Mouse (Mus musculus) limb, embryonic 15.5 days (tissue): ENCODE results near the gene Usp2. TPM values are rescaled to one million over a fixed set of nuclear protein-coding genes. Genes with fewer than 3 reads are reported as not detected.

Experiments
- ATAC-seq: fragments of 200-750 bp; cut with Nextera tagmentation; 2 replicates; pipeline ENCODE4 v1.8.0; 2017; ENCODE audit warnings: low read depth, moderate TSS enrichment; ENCODE audit not compliant: insufficient number of reproducible peaks, low FRiP score, low TSS enrichment
- H3K27ac ChIP-seq: fragments of 300-500 bp; sonication (generic); 2 replicates; pipeline ENCODE4 v1.5.1; 2015; ENCODE audit warnings: moderate library complexity, mild to moderate bottlenecking, inconsistent platforms
- H3K27me3 ChIP-seq: fragments of 300-500 bp; sonication (generic); 2 replicates; pipeline ENCODE4 v1.6.1; 2015; ENCODE audit warnings: inconsistent platforms
- H3K36me3 ChIP-seq: fragments of 300-500 bp; sonication (generic); 2 replicates; pipeline ENCODE4 v1.6.1; 2015; ENCODE audit warnings: inconsistent platforms
- H3K4me1 ChIP-seq: fragments of 300-500 bp; sonication (generic); 2 replicates; pipeline ENCODE4 v1.6.1; 2015; ENCODE audit warnings: inconsistent platforms
- H3K4me2 ChIP-seq: fragments of 300-500 bp; sonication (generic); 2 replicates; pipeline ENCODE4 v1.6.1; 2015; ENCODE audit warnings: mild to moderate bottlenecking, inconsistent platforms
- H3K4me3 ChIP-seq: fragments of 300-500 bp; sonication (generic); 2 replicates; pipeline ENCODE4 v1.5.1; 2015; ENCODE audit warnings: mild to moderate bottlenecking, inconsistent platforms
- H3K9ac ChIP-seq: fragments of 300-500 bp; sonication (generic); 2 replicates; pipeline ENCODE4 v1.6.1; 2015; ENCODE audit warnings: inconsistent platforms
- H3K9me3 ChIP-seq: fragments of 300-500 bp; sonication (generic); 2 replicates; pipeline ENCODE4 v1.6.1; 2016; ENCODE audit warnings: inconsistent platforms
- WGBS: fragments of 180-500 bp; shearing (Covaris S2); methylation state at CpG from one replicate; pipeline ENCODE4 v1.1.7; 2015; 5-methylcytosine and 5-hydroxymethylcytosine counted together
- polyA plus RNA-seq: library from polyadenylated mRNA; unstranded; fragments of >200 nt; fragmentation: Nextera tagmentation; extraction: Ambion mirVana; gene quantifications from 2 replicates; pipeline ENCODE4 v1.2.1, GENCODE M21; 2015

Usp2 gene
- 22.5 and 41.2 TPM in 2 replicates for polyA plus RNA-seq

- WGBS: under 1% methylated on average over 38 of the region's 38 CpGs
- Histone ChIP-seq H3K4me1 (peaks cover 29% of the 10 kb centered on the region), H3K9me3 (no peaks in the 10 kb centered on the region), H3K27me3 (peaks cover 7% of the 10 kb centered on the region; the same call in 1 of the 2 replicates), H3K4me2 (peak within 1 kb of the TSS; percentile 94), H3K36me3 (no peaks in the 10 kb centered on the region), H3K4me3 (peak within 1 kb of the TSS; percentile 57), H3K9ac (peak within 1 kb of the TSS; percentile 55), H3K27ac (peak within 1 kb of the TSS; percentile 11; the same call in 1 of the 2 replicates)
- peak; percentile 92 for ATAC-seq
These were observed at the start of gene Usp2 for GRCm38 (mm10) chr9:44066785-44067225. TSS of gene Usp2 (plus strand) at chr9:44067021.

GRCm38 (mm10) chr9:44017846-44018245, 49.0 kb upstream of the Usp2 start:
- Histone ChIP-seq H3K27ac (no peak overlapping the region), H3K9ac (no peak overlapping the region), H3K27me3 (no peaks in the 10 kb centered on the region), H3K36me3 (no peaks in the 10 kb centered on the region), H3K4me1 (no peaks in the 10 kb centered on the region; the same call in 1 of the 2 replicates), H3K4me2 (no peak overlapping the region), H3K9me3 (no peaks in the 10 kb centered on the region), H3K4me3 (no peak overlapping the region)
- no peak for ATAC-seq
- 69% methylated on average over 5 of the region's 5 CpGs for whole genome bisulfite sequencing

- WGBS: 78% methylated on average over 7 of the region's 7 CpGs
These were observed 46.8 kb upstream of the Usp2 start for GRCm38 (mm10) chr9:44020001-44020400.

GRCm38 (mm10) chr9:44022100-44022847, 44.5 kb upstream of the Usp2 start:
- Histone ChIP-seq H3K4me2 (no peak overlapping the region), H3K27ac (no peak overlapping the region), H3K4me1 (no peaks in the 10 kb centered on the region), H3K9ac (no peak overlapping the region), H3K9me3 (no peaks in the 10 kb centered on the region), H3K27me3 (no peaks in the 10 kb centered on the region), H3K36me3 (no peaks in the 10 kb centered on the region), H3K4me3 (no peak overlapping the region)
- no peak for ATAC-seq
- WGBS: 57% methylated on average over 8 of the region's 8 CpGs

More at GRCm38 (mm10) chr9:44020001-44020400, 46.8 kb upstream of the Usp2 start:
- Histone ChIP-seq H3K9me3 (no peaks in the 10 kb centered on the region), H3K9ac (no peak overlapping the region), H3K4me2 (no peak overlapping the region), H3K4me1 (no peaks in the 10 kb centered on the region), H3K4me3 (no peak overlapping the region), H3K36me3 (no peaks in the 10 kb centered on the region), H3K27ac (no peak overlapping the region), H3K27me3 (no peaks in the 10 kb centered on the region)
- ATAC-seq: no peak

- H3K4me3 ChIP-seq: no peak overlapping the region
- H3K36me3 ChIP-seq: no peaks in the 10 kb centered on the region
- ATAC-seq: no peak
- H3K27ac ChIP-seq: no peak overlapping the region
- H3K9me3 ChIP-seq: no peaks in the 10 kb centered on the region
- H3K4me1 ChIP-seq: no peaks in the 10 kb centered on the region
- no peak overlapping the region for H3K9ac ChIP-seq
- H3K4me2 ChIP-seq: no peak overlapping the region
- WGBS: 83% methylated on average over 3 of the region's 3 CpGs
- H3K27me3 ChIP-seq: no peaks in the 10 kb centered on the region
These were observed 42.7 kb upstream of the Usp2 start for GRCm38 (mm10) chr9:44024096-44024495.

GRCm38 (mm10) chr9:44029580-44030236, 37.1 kb upstream of the Usp2 start:
- Histone ChIP-seq H3K4me3 (no peak overlapping the region), H3K9ac (no peak overlapping the region), H3K4me1 (no peaks in the 10 kb centered on the region), H3K4me2 (no peak overlapping the region), H3K27ac (no peak overlapping the region), H3K9me3 (no peaks in the 10 kb centered on the region), H3K36me3 (no peaks in the 10 kb centered on the region), H3K27me3 (no peaks in the 10 kb centered on the region)
- WGBS: 42% methylated on average over 5 of the region's 5 CpGs
- ATAC-seq: no peak

GRCm38 (mm10) chr9:44030646-44031045, 36.2 kb upstream of the Usp2 start:
- no peaks in the 10 kb centered on the region for H3K9me3 ChIP-seq
- H3K9ac ChIP-seq: no peak overlapping the region
- no peak for ATAC-seq
- H3K27me3 ChIP-seq: no peaks in the 10 kb centered on the region
- no peaks in the 10 kb centered on the region for H3K4me1 ChIP-seq
- no peaks in the 10 kb centered on the region for H3K36me3 ChIP-seq
- H3K4me3 ChIP-seq: no peak overlapping the region
- H3K27ac ChIP-seq: no peak overlapping the region
- WGBS: 91% methylated on average over 4 of the region's 4 CpGs
- H3K4me2 ChIP-seq: no peak overlapping the region

GRCm38 (mm10) chr9:44031079-44031478, 35.7 kb upstream of the Usp2 start:
- H3K4me2 ChIP-seq: no peak overlapping the region
- H3K4me1 ChIP-seq: no peaks in the 10 kb centered on the region
- H3K9me3 ChIP-seq: no peaks in the 10 kb centered on the region
- H3K9ac ChIP-seq: no peak overlapping the region
- no peak overlapping the region for H3K27ac ChIP-seq
- WGBS: 83% methylated on average over 5 of the region's 5 CpGs
- ATAC-seq: no peak
- H3K36me3 ChIP-seq: no peaks in the 10 kb centered on the region
- H3K4me3 ChIP-seq: no peak overlapping the region
- H3K27me3 ChIP-seq: no peaks in the 10 kb centered on the region

GRCm38 (mm10) chr9:44031946-44032345, 34.9 kb upstream of the Usp2 start:
- Histone ChIP-seq H3K36me3 (no peaks in the 10 kb centered on the region), H3K27ac (no peak overlapping the region), H3K4me1 (no peaks in the 10 kb centered on the region), H3K4me2 (no peak overlapping the region), H3K27me3 (no peaks in the 10 kb centered on the region), H3K4me3 (no peak overlapping the region), H3K9ac (no peak overlapping the region), H3K9me3 (no peaks in the 10 kb centered on the region)
- WGBS: 69% methylated on average over 4 of the region's 4 CpGs
- ATAC-seq: no peak

GRCm38 (mm10) chr9:44033317-44033716, 33.5 kb upstream of the Usp2 start:
- Histone ChIP-seq H3K4me2 (no peak overlapping the region), H3K4me3 (no peak overlapping the region), H3K9me3 (no peaks in the 10 kb centered on the region), H3K9ac (no peak overlapping the region), H3K27ac (no peak overlapping the region), H3K4me1 (no peaks in the 10 kb centered on the region), H3K36me3 (no peaks in the 10 kb centered on the region), H3K27me3 (no peaks in the 10 kb centered on the region)
- no peak for ATAC-seq
- 93% methylated on average over 5 of the region's 5 CpGs for WGBS

- Histone ChIP-seq H3K9ac (no peak overlapping the region), H3K27ac (no peak overlapping the region), H3K27me3 (no peaks in the 10 kb centered on the region), H3K4me1 (no peaks in the 10 kb centered on the region), H3K36me3 (no peaks in the 10 kb centered on the region), H3K4me2 (no peak overlapping the region), H3K9me3 (no peaks in the 10 kb centered on the region), H3K4me3 (no peak overlapping the region)
- 58% methylated on average over 13 of the region's 13 CpGs for WGBS
- no peak for ATAC-seq
These were observed 32.7 kb upstream of the Usp2 start for GRCm38 (mm10) chr9:44033957-44034727.

GRCm38 (mm10) chr9:44037106-44037505, 29.7 kb upstream of the Usp2 start:
- H3K9me3 ChIP-seq: no peaks in the 10 kb centered on the region
- H3K9ac ChIP-seq: no peak overlapping the region
- H3K4me2 ChIP-seq: no peak overlapping the region
- ATAC-seq: no peak
- no peaks in the 10 kb centered on the region for H3K36me3 ChIP-seq
- no peak overlapping the region for H3K4me3 ChIP-seq
- WGBS: 90% methylated on average over 5 of the region's 5 CpGs
- H3K27ac ChIP-seq: 0 out of 2 replicates have a peak overlapping the region, but pooled peaks have one; percentile 61
- peaks cover 7% of the 10 kb centered on the region for H3K27me3 ChIP-seq
- no peaks in the 10 kb centered on the region for H3K4me1 ChIP-seq
